Mouse (Mus musculus) CH12.LX (cell line): Measurements from ENCODE around the gene Olfr538. TPM values are rescaled to one million over a fixed set of nuclear protein-coding genes. Genes with fewer than 3 reads are reported as not detected.
"Not testable (repeated sequence)": the region's sequence is repeated elsewhere in the genome, so short reads cannot be mapped to it uniquely, and the experiment has no call there.

ENCODE experiments used
- DNase-seq: peaks from one replicate; pipeline ENCODE4 v3.0.0-alpha.2; 2013; ENCODE audit errors: extremely low read depth
- H3K27ac ChIP-seq: 2 replicates; pipeline ENCODE4 v1.5.1; 2012; ENCODE audit warnings: low read depth, mild to moderate bottlenecking, control low read depth, moderate library complexity; ENCODE audit not compliant: insufficient read depth
- H3K27me3 ChIP-seq: replicated peaks from 2 replicates; pipeline ENCODE3; 2012; ENCODE audit warnings: inconsistent platforms
- H3K36me3 ChIP-seq, 2 experiments: replicated peaks in 1 of 2; 2 replicates each; pipeline versions ENCODE3 to v1.6.1; 2012; ENCODE audit warnings: inconsistent platforms in 1 of 2, low read length in 1 of 2, mild to moderate bottlenecking in 1 of 2, mixed read lengths in 1 of 2, moderate library complexity in 1 of 2; ENCODE audit not compliant: control insufficient read depth in 1 of 2, insufficient read depth in 1 of 2
- H3K4me1 ChIP-seq, 2 experiments: 2 replicates each; pipeline ENCODE4 v1.6.1; 2012; ENCODE audit warnings: inconsistent platforms in 1 of 2, moderate library complexity in 1 of 2; ENCODE audit not compliant: insufficient read depth in 2 of 2, control insufficient read depth in 1 of 2
- H3K4me2 ChIP-seq: 2 replicates; pipeline ENCODE4 v1.6.1; 2012; ENCODE audit warnings: low read depth, mild to moderate bottlenecking, control low read depth; ENCODE audit not compliant: poor library complexity, insufficient read depth, severe bottlenecking
- H3K4me3 ChIP-seq, 3 experiments: fragments of 150-350 bp in 1 of 3; sonication (generic) in 1 of 3; replicated peaks in 1 of 3; 2 replicates each; pipeline versions ENCODE3 to v1.5.1; 2011 to 2012; ENCODE audit warnings: low read depth in 2 of 3, low read length in 2 of 3, mild to moderate bottlenecking in 2 of 3, moderate library complexity in 2 of 3, control low read depth in 1 of 3, improper control_type of control experiment in 1 of 3, inconsistent platforms in 1 of 3, mixed read lengths in 1 of 3; ENCODE audit not compliant: poor library complexity in 1 of 3
- H3K79me2 ChIP-seq: replicated peaks from 2 replicates; pipeline ENCODE4 v1.6.1; 2012; ENCODE audit warnings: mild to moderate bottlenecking, moderate library complexity; ENCODE audit not compliant: control insufficient read depth, poor library complexity, insufficient read depth, severe bottlenecking; ENCODE audit errors: extremely low read depth
- H3K9ac ChIP-seq: 2 replicates; pipeline ENCODE4 v1.6.1; 2012; ENCODE audit warnings: low read depth, mild to moderate bottlenecking, control low read depth, moderate library complexity; ENCODE audit not compliant: insufficient read depth
- H3K9me3 ChIP-seq: replicated peaks from 2 replicates; pipeline ENCODE3; 2012; ENCODE audit warnings: low read length, inconsistent platforms, mixed read lengths
- CHD2 ChIP-seq: IDR thresholded peaks from 2 replicates; pipeline ENCODE4 v1.6.1; 2011; ENCODE audit warnings: low read length, improper control_type of control experiment
- CTCF ChIP-seq, 2 experiments: IDR thresholded peaks in 1 of 2; conservative IDR thresholded peaks in 1 of 2; 2 replicates each; pipeline ENCODE4 v1.5.1; 2011 to 2012; ENCODE audit warnings: low read depth in 2 of 2, low read length in 2 of 2, improper control_type of control experiment in 1 of 2, inconsistent platforms in 1 of 2, mild to moderate bottlenecking in 1 of 2, moderate library complexity in 1 of 2
- E2F4 ChIP-seq: IDR thresholded peaks from 2 replicates; pipeline ENCODE4 v1.6.1; 2011; ENCODE audit warnings: low read depth, low read length, improper control_type of control experiment; ENCODE audit not compliant: insufficient replicate concordance
- ELF1 ChIP-seq: IDR thresholded peaks from 2 replicates; pipeline ENCODE4 v1.6.1; 2014; ENCODE audit warnings: low read depth, mild to moderate bottlenecking, inconsistent platforms, low read length, improper control_type of control experiment
- HCFC1 ChIP-seq: IDR thresholded peaks from 2 replicates; pipeline ENCODE4 v1.6.1; 2012; ENCODE audit warnings: low read depth, mild to moderate bottlenecking, inconsistent platforms, low read length, improper control_type of control experiment
- IRF4 ChIP-seq: IDR thresholded peaks from 2 replicates; pipeline ENCODE4 v1.6.1; 2014; ENCODE audit warnings: low read depth, mild to moderate bottlenecking, inconsistent platforms, low read length, improper control_type of control experiment
- JUN ChIP-seq: IDR thresholded peaks from 2 replicates; pipeline ENCODE4 v1.6.1; 2011; ENCODE audit warnings: low read depth, mild to moderate bottlenecking, low read length, improper control_type of control experiment, moderate library complexity; ENCODE audit not compliant: insufficient read depth
- KAT2A ChIP-seq: IDR thresholded peaks from 2 replicates; pipeline ENCODE4 v1.6.1; 2012; ENCODE audit warnings: low read length, improper control_type of control experiment, inconsistent platforms; ENCODE audit not compliant: insufficient replicate concordance
- MAFK ChIP-seq: IDR thresholded peaks from 2 replicates; pipeline ENCODE4 v1.6.1; 2011; ENCODE audit warnings: low read length, improper control_type of control experiment; ENCODE audit not compliant: insufficient replicate concordance
- MAX ChIP-seq: IDR thresholded peaks from 2 replicates; pipeline ENCODE4 v1.6.1; 2011; ENCODE audit warnings: low read length, improper control_type of control experiment
- MAZ ChIP-seq: IDR thresholded peaks from 2 replicates; pipeline ENCODE4 v1.6.1; 2012; ENCODE audit warnings: low read depth, mild to moderate bottlenecking, inconsistent platforms, low read length, improper control_type of control experiment, moderate library complexity
- MXI1 ChIP-seq: IDR thresholded peaks from 2 replicates; pipeline ENCODE4 v1.6.1; 2011; ENCODE audit warnings: mild to moderate bottlenecking, low read depth, low read length, improper control_type of control experiment
- NELFE ChIP-seq: IDR thresholded peaks from 2 replicates; pipeline ENCODE4 v1.6.1; 2011; ENCODE audit warnings: low read depth, low read length, improper control_type of control experiment
- NRF1 ChIP-seq: IDR thresholded peaks from 2 replicates; pipeline ENCODE4 v1.6.1; 2014; ENCODE audit warnings: low read depth, mild to moderate bottlenecking, inconsistent platforms, low read length, improper control_type of control experiment, moderate library complexity
- POLR2AphosphoS2 ChIP-seq: IDR thresholded peaks from 2 replicates; pipeline ENCODE4 v1.6.1; 2011; ENCODE audit warnings: low read depth, low read length, improper control_type of control experiment
- RAD21 ChIP-seq: IDR thresholded peaks from 2 replicates; pipeline ENCODE4 v1.6.1; 2011; ENCODE audit warnings: low read depth, mild to moderate bottlenecking, low read length, improper control_type of control experiment, moderate library complexity
- SIN3A ChIP-seq: IDR thresholded peaks from 2 replicates; pipeline ENCODE4 v1.6.1; 2012; ENCODE audit warnings: low read length, improper control_type of control experiment, inconsistent platforms
- SMC3 ChIP-seq: IDR thresholded peaks from 2 replicates; pipeline ENCODE4 v1.6.1; 2011; ENCODE audit warnings: low read depth, low read length, improper control_type of control experiment
- UBTF ChIP-seq: IDR thresholded peaks from 2 replicates; pipeline ENCODE4 v1.6.1; 2012; ENCODE audit warnings: low read depth, mild to moderate bottlenecking, inconsistent platforms, low read length, improper control_type of control experiment, moderate library complexity
- ZC3H11A ChIP-seq: IDR thresholded peaks from 2 replicates; pipeline ENCODE4 v1.6.1; 2012; ENCODE audit warnings: low read depth, mild to moderate bottlenecking, inconsistent platforms, low read length, improper control_type of control experiment
- ZKSCAN1 ChIP-seq: IDR thresholded peaks from 2 replicates; pipeline ENCODE4 v1.6.1; 2012; ENCODE audit warnings: low read depth, inconsistent platforms, low read length, improper control_type of control experiment, borderline replicate concordance
- dilution Hi-C: fragments of 300-500 bp; cut with MboI; formaldehyde crosslinking; loops from 2 replicates; pipeline ENCODE4 v1.14.3; 2020; ENCODE audit warnings: low sequenced_read_pairs; ENCODE audit not compliant: extremely low pct_unique_long_range_greater_than_20kb, extremely low pct_ligation_motif_present
- in situ Hi-C: fragments of 300-500 bp; cut with MboI; formaldehyde crosslinking; loops from 3 replicates; pipeline ENCODE4 v1.14.3; 2019; ENCODE audit warnings: low sequenced_read_pairs, low pct_ligation_motif_present, low pct_unique_long_range_greater_than_20kb, mixed read lengths
- polyA plus RNA-seq: library from polyadenylated mRNA; unstranded; fragments of >175 nt; gene quantifications from 2 replicates; pipeline ENCODE4 v1.2.1, GENCODE M21; 2012; ENCODE audit warnings: low read depth; ENCODE audit not compliant: insufficient read length
- total RNA-seq, 2 experiments: library from RNA; depleted of rRNA; stranded (reverse); fragments of 300-350 nt in 1 of 2; fragments of >200 nt in 1 of 2; gene quantifications; 2 replicates each; pipeline ENCODE4 v1.2.3; 2012 to 2014

Gene Olfr538
- total RNA-seq (2012; rRNA removed) (not detected in 2 replicates), total RNA-seq (2014; rRNA removed) (not detected in 2 replicates), polyA plus RNA-seq (not detected in 2 replicates)

GRCm38 (mm10) chr7:140567586-140567985, at the start of gene Olfr538:
Gene Olfr538, plus strand, starts transcription at chr7:140567886.
- H3K4me1 ChIP-seq, result no peaks in the 10 kb centered on the region
- dilution Hi-C loops, result no loop called here

GRCm38 (mm10) chr7:140539746-140540145, 27.9 kb upstream of the Olfr538 start:
- H3K4me2 ChIP-seq, result no peak overlapping the region
- H3K9me3 ChIP-seq, result no peaks in the 10 kb centered on the region
- peaks cover 16% of the 10 kb centered on the region for H3K27me3 ChIP-seq
- dilution Hi-C loops (no loop called here), in situ Hi-C loops (no loop called here)
- H3K4me1 ChIP-seq, result no peaks in the 10 kb centered on the region
- no peak overlapping the region for H3K9ac ChIP-seq
- no peak overlapping the region for H3K4me3 ChIP-seq
- no peak overlapping the region for H3K27ac ChIP-seq
- TF ChIP-seq E2F4 (no peak), JUN (no peak), NRF1 (no peak), CHD2 (no peak), POLR2AphosphoS2 (no peak), KAT2A (no peak), NELFE (no peak), UBTF (no peak), CTCF (conservative IDR thresholded peaks at IDR 0.05 in 1 of 2, IDR thresholded peaks at IDR 0.05 in 1 of 2; ENCODE audit: low read depth in 2 of 2, low read length in 2 of 2) (no peak), MXI1 (no peak), SIN3A (no peak), MAX (no peak), HCFC1 (no peak), ELF1 (no peak), ZKSCAN1 (no peak), MAZ (no peak), RAD21 (no peak), MAFK (no peak)
- no peak for DNase-seq
- no peaks in the 10 kb centered on the region for H3K79me2 ChIP-seq
- no peaks in the 10 kb centered on the region for H3K36me3 ChIP-seq

More at GRCm38 (mm10) chr7:140567586-140567985, at the start of gene Olfr538:
- no peaks in the 10 kb centered on the region for H3K79me2 ChIP-seq
- no peak for DNase-seq
- peaks cover 5% of the 10 kb centered on the region for H3K27me3 ChIP-seq
- no peak within 1 kb of the TSS for H3K4me2 ChIP-seq
- TF ChIP-seq ZKSCAN1 (no peak), IRF4 (no peak), SMC3 (no peak), ZC3H11A (no peak), CTCF (conservative IDR thresholded peaks at IDR 0.05 in 1 of 2, IDR thresholded peaks at IDR 0.05 in 1 of 2; ENCODE audit: low read depth in 2 of 2, low read length in 2 of 2) (no peak), UBTF (no peak), MAFK (no peak)
- H3K9me3 ChIP-seq, result no peaks in the 10 kb centered on the region
- in situ Hi-C loops, result no loop called here
- H3K4me3 ChIP-seq, result no peak within 1 kb of the TSS
- no peaks in the 10 kb centered on the region for H3K36me3 ChIP-seq
- H3K27ac ChIP-seq, result no peak within 1 kb of the TSS
- no peak within 1 kb of the TSS for H3K9ac ChIP-seq

- in situ Hi-C loops, result not testable (repeated sequence)
Measured at GRCm38 (mm10) chr7:140600969-140601368, 33.3 kb downstream of the Olfr538 start, which contains the start of gene Olfr46. Gene Olfr46, plus strand, starts transcription at chr7:140601269.

More at GRCm38 (mm10) chr7:140600969-140601368, 33.3 kb downstream of the Olfr538 start, which contains the start of gene Olfr46:
- DNase-seq, H3K27ac ChIP-seq, H3K9me3 ChIP-seq, H3K36me3 ChIP-seq, H3K4me2 ChIP-seq, H3K9ac ChIP-seq, H3K4me1 ChIP-seq, H3K4me3 ChIP-seq, dilution Hi-C loops, H3K79me2 ChIP-seq: not testable (repeated sequence)
- H3K27me3 ChIP-seq, result peaks cover 11% of the 10 kb centered on the region
